Mouse (Mus musculus) CH12.LX (cell line): ENCODE data around the gene Angel2. TPM values are rescaled to one million over a fixed set of nuclear protein-coding genes. Genes with fewer than 3 reads are reported as not detected.

Source experiments
- DNase-seq: peaks from one replicate; pipeline ENCODE4 v3.0.0-alpha.2; 2013; ENCODE audit errors: extremely low read depth
- H3K27ac ChIP-seq: 2 replicates; pipeline ENCODE4 v1.5.1; 2012; ENCODE audit warnings: low read depth, mild to moderate bottlenecking, control low read depth, moderate library complexity; ENCODE audit not compliant: insufficient read depth
- H3K27me3 ChIP-seq: replicated peaks from 2 replicates; pipeline ENCODE3; 2012; ENCODE audit warnings: inconsistent platforms
- H3K36me3 ChIP-seq, 2 experiments: replicated peaks in 1 of 2; 2 replicates each; pipeline versions ENCODE3 to v1.6.1; 2012; ENCODE audit warnings: inconsistent platforms in 1 of 2, low read length in 1 of 2, mild to moderate bottlenecking in 1 of 2, mixed read lengths in 1 of 2, moderate library complexity in 1 of 2; ENCODE audit not compliant: control insufficient read depth in 1 of 2, insufficient read depth in 1 of 2
- H3K4me1 ChIP-seq, 2 experiments: 2 replicates each; pipeline ENCODE4 v1.6.1; 2012; ENCODE audit warnings: inconsistent platforms in 1 of 2, moderate library complexity in 1 of 2; ENCODE audit not compliant: insufficient read depth in 2 of 2, control insufficient read depth in 1 of 2
- H3K4me2 ChIP-seq: 2 replicates; pipeline ENCODE4 v1.6.1; 2012; ENCODE audit warnings: low read depth, mild to moderate bottlenecking, control low read depth; ENCODE audit not compliant: poor library complexity, insufficient read depth, severe bottlenecking
- H3K4me3 ChIP-seq, 3 experiments: fragments of 150-350 bp in 1 of 3; sonication (generic) in 1 of 3; replicated peaks in 1 of 3; 2 replicates each; pipeline versions ENCODE3 to v1.5.1; 2011 to 2012; ENCODE audit warnings: low read depth in 2 of 3, low read length in 2 of 3, mild to moderate bottlenecking in 2 of 3, moderate library complexity in 2 of 3, control low read depth in 1 of 3, improper control_type of control experiment in 1 of 3, inconsistent platforms in 1 of 3, mixed read lengths in 1 of 3; ENCODE audit not compliant: poor library complexity in 1 of 3
- H3K79me2 ChIP-seq: replicated peaks from 2 replicates; pipeline ENCODE4 v1.6.1; 2012; ENCODE audit warnings: mild to moderate bottlenecking, moderate library complexity; ENCODE audit not compliant: control insufficient read depth, poor library complexity, insufficient read depth, severe bottlenecking; ENCODE audit errors: extremely low read depth
- H3K9ac ChIP-seq: 2 replicates; pipeline ENCODE4 v1.6.1; 2012; ENCODE audit warnings: low read depth, mild to moderate bottlenecking, control low read depth, moderate library complexity; ENCODE audit not compliant: insufficient read depth
- H3K9me3 ChIP-seq: replicated peaks from 2 replicates; pipeline ENCODE3; 2012; ENCODE audit warnings: low read length, inconsistent platforms, mixed read lengths
- CHD2 ChIP-seq: IDR thresholded peaks from 2 replicates; pipeline ENCODE4 v1.6.1; 2011; ENCODE audit warnings: low read length, improper control_type of control experiment
- HCFC1 ChIP-seq: IDR thresholded peaks from 2 replicates; pipeline ENCODE4 v1.6.1; 2012; ENCODE audit warnings: low read depth, mild to moderate bottlenecking, inconsistent platforms, low read length, improper control_type of control experiment
- JUND ChIP-seq: conservative IDR thresholded peaks from 2 replicates; pipeline ENCODE4 v1.6.1; 2011; ENCODE audit warnings: low read depth, low read length, improper control_type of control experiment
- MAX ChIP-seq: IDR thresholded peaks from 2 replicates; pipeline ENCODE4 v1.6.1; 2011; ENCODE audit warnings: low read length, improper control_type of control experiment
- MEF2A ChIP-seq: IDR thresholded peaks from 2 replicates; pipeline ENCODE4 v1.6.1; 2014; ENCODE audit warnings: low read depth, mild to moderate bottlenecking, inconsistent platforms, low read length, improper control_type of control experiment, borderline replicate concordance
- MXI1 ChIP-seq: IDR thresholded peaks from 2 replicates; pipeline ENCODE4 v1.6.1; 2011; ENCODE audit warnings: mild to moderate bottlenecking, low read depth, low read length, improper control_type of control experiment
- NELFE ChIP-seq: IDR thresholded peaks from 2 replicates; pipeline ENCODE4 v1.6.1; 2011; ENCODE audit warnings: low read depth, low read length, improper control_type of control experiment
- RCOR1 ChIP-seq: conservative IDR thresholded peaks from 2 replicates; pipeline ENCODE4 v1.6.1; 2012; ENCODE audit warnings: low read depth, mild to moderate bottlenecking, inconsistent platforms, low read length, improper control_type of control experiment
- SMC3 ChIP-seq: IDR thresholded peaks from 2 replicates; pipeline ENCODE4 v1.6.1; 2011; ENCODE audit warnings: low read depth, low read length, improper control_type of control experiment
- ZC3H11A ChIP-seq: IDR thresholded peaks from 2 replicates; pipeline ENCODE4 v1.6.1; 2012; ENCODE audit warnings: low read depth, mild to moderate bottlenecking, inconsistent platforms, low read length, improper control_type of control experiment
- ZKSCAN1 ChIP-seq: IDR thresholded peaks from 2 replicates; pipeline ENCODE4 v1.6.1; 2012; ENCODE audit warnings: low read depth, inconsistent platforms, low read length, improper control_type of control experiment, borderline replicate concordance
- ZMIZ1 ChIP-seq: IDR thresholded peaks from 2 replicates; pipeline ENCODE4 v1.6.1; 2012; ENCODE audit warnings: low read depth, mild to moderate bottlenecking, inconsistent platforms, low read length, improper control_type of control experiment
- ZNF384 ChIP-seq: IDR thresholded peaks from 2 replicates; pipeline ENCODE4 v1.6.1; 2012; ENCODE audit warnings: low read depth, low read length, improper control_type of control experiment, inconsistent platforms
- dilution Hi-C: fragments of 300-500 bp; cut with MboI; formaldehyde crosslinking; loops from 2 replicates; pipeline ENCODE4 v1.14.3; 2020; ENCODE audit warnings: low sequenced_read_pairs; ENCODE audit not compliant: extremely low pct_unique_long_range_greater_than_20kb, extremely low pct_ligation_motif_present
- in situ Hi-C: fragments of 300-500 bp; cut with MboI; formaldehyde crosslinking; loops from 3 replicates; pipeline ENCODE4 v1.14.3; 2019; ENCODE audit warnings: low sequenced_read_pairs, low pct_ligation_motif_present, low pct_unique_long_range_greater_than_20kb, mixed read lengths
- polyA plus RNA-seq: library from polyadenylated mRNA; unstranded; fragments of >175 nt; gene quantifications from 2 replicates; pipeline ENCODE4 v1.2.1, GENCODE M21; 2012; ENCODE audit warnings: low read depth; ENCODE audit not compliant: insufficient read length
- total RNA-seq, 2 experiments: library from RNA; depleted of rRNA; stranded (reverse); fragments of 300-350 nt in 1 of 2; fragments of >200 nt in 1 of 2; gene quantifications; 2 replicates each; pipeline ENCODE4 v1.2.3; 2012 to 2014

Angel2 gene
- total and polyA plus RNA-seq, 3 experiments, result 24.4 to 49.9 (median 34.8) TPM

- TF ChIP-seq ZC3H11A (no peak), JUND (no peak), NELFE (peak; percentile 93), ZKSCAN1 (no peak), MAX (no peak), MEF2A (peak; percentile 32; the same call in 1 of the 2 replicates), RCOR1 (0 out of 2 replicates have a peak, but pooled peaks have one; percentile 21), HCFC1 (peak; percentile 93), CHD2 (no peak)
Observed at GRCm38 (mm10) chr1:190928370-190929009, 3.6 kb downstream of the Angel2 start (continued).

- no peaks in the 10 kb centered on the region for H3K27me3 ChIP-seq
- H3K4me3 ChIP-seq, result peak overlapping the region; percentile 77 to 95 (median 92)
- dilution Hi-C loops, result no loop called here
- in situ Hi-C loops, result no loop called here
- H3K27ac ChIP-seq, result peak overlapping the region; percentile 27; the same call in 1 of the 2 replicates
- peaks cover 8 to 24% of the 10 kb centered on the region in 2 experiments for H3K36me3 ChIP-seq
- peak; percentile 36; the same call in 1 of the 2 replicates for TF ChIP-seq MXI1
- no peak for TF ChIP-seq SMC3
- TF ChIP-seq ZNF384, result peak; percentile 67
- H3K9ac ChIP-seq, result peak overlapping the region; percentile 100
- H3K9me3 ChIP-seq, result no peaks in the 10 kb centered on the region
- DNase-seq, result peak; percentile 33
- peak overlapping the region; percentile 72 for H3K4me2 ChIP-seq
- H3K4me1 ChIP-seq, result peaks cover 0 to 21% of the 10 kb centered on the region in 2 experiments; a peak in 3 of 4 replicates
- peaks cover 3% of the 10 kb centered on the region; the same call in 1 of the 2 replicates for H3K79me2 ChIP-seq
Observed at GRCm38 (mm10) chr1:190929010-190929695, 4.2 kb downstream of the Angel2 start.

- H3K4me3 ChIP-seq, result no peak overlapping the region
- in situ Hi-C loops, result no loop called here
- no peaks in the 10 kb centered on the region for H3K27me3 ChIP-seq
- no peak for TF ChIP-seq ZMIZ1
- H3K36me3 ChIP-seq, result peaks cover 19 to 35% of the 10 kb centered on the region in 2 experiments
- peaks cover 3% of the 10 kb centered on the region; the same call in 1 of the 2 replicates for H3K79me2 ChIP-seq
- H3K9ac ChIP-seq, result no peak overlapping the region
- DNase-seq, result no peak
- peaks cover 0 to 21% of the 10 kb centered on the region in 2 experiments; a peak in 3 of 4 replicates for H3K4me1 ChIP-seq
- H3K27ac ChIP-seq, result no peak overlapping the region
- H3K9me3 ChIP-seq, result no peaks in the 10 kb centered on the region
- H3K4me2 ChIP-seq, result no peak overlapping the region
- dilution Hi-C loops, result no loop called here
Observed at GRCm38 (mm10) chr1:190930181-190930580, 5.3 kb downstream of the Angel2 start.
